Mouse (Mus musculus) cerebellum, postnatal 25 days (tissue): ENCODE results near the gene Lgr5.

ENCODE experiments used
- DNase-seq, 2 experiments: peaks; one replicate each; pipeline ENCODE4 v3.0.0; 2021; ENCODE audit warnings: mixed read lengths in 2 of 2

Lgr5 gene

GRCm38 (mm10) chr10:115569712-115570491 lies 17.7 kb downstream of the Lgr5 start, which contains the start of gene A930009A15Rik:
TSS of gene A930009A15Rik (plus strand) at chr10:115569986.
- no peak for DNase-seq

GRCm38 (mm10) chr10:115563961-115564360 lies 23.6 kb downstream of the Lgr5 start:
- DNase-seq, result peak; percentile 28 to 40

DNA sequence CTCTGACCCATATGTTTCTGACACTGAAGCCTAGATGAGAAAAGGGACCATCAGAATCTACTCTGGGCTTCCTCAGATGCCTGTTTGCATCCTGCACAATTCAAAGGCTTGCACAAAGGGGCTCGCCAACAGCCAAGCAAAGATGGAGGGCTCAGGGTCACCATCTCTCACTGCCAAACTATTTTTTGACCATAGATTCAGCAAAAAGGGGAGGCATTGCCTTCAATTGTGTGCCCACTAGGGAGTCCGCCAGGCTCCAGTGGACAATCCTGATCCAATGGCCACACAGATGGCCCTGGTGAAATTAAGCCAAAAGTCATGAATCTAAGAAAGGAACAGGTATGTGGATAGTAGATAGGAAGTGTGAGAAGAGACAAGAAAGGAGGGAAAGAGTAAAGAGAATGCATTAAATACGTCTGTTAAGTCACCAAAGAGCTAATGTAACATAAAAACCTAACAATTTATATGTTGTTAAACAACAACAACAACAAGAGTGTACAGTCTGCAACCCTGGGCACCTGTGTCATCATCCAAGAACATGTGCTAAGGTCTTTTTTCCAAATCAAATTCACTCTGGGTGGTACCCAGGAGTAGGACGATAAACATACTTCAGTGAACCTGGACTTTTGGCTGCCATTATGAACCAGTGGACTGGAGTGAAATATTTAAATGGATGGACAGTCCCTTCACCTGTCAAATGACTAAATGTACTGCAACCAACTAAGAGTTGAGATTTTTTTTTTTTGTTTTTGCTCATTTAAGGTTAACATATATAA lies 24.5 kb downstream of the Lgr5 start:
- peak; percentile 59 to 62 for DNase-seq

- DNase-seq, result peak; percentile 66 to 77
These were observed 26.3 kb downstream of the Lgr5 start for GRCm38 (mm10) chr10:115561136-115561880.

DNA sequence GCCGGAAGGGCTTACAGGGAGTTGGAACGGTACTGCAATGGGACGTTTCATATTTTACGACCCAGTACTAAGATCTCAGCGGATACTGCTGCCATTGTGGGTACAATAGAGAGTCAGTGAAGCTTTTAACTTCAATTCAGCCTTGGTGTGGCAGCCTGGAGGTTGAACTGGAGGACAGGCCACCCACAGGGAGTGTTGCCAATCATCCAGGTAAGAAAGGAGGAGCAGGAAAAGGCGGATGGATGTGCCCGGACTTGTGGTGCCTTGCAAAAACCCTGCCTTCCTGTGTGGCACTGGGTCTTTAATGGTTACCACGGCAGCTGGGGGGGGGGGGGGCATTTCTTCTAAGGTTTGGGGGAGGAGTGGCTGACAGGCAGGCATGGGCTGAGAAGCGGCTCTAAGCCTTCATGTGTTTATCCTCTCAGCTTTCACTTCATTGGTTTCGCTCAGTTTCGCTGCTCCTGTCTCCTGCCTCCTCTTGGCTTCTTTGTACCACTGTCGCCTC lies 30.8 kb downstream of the Lgr5 start:
- no peak for DNase-seq

DNA sequence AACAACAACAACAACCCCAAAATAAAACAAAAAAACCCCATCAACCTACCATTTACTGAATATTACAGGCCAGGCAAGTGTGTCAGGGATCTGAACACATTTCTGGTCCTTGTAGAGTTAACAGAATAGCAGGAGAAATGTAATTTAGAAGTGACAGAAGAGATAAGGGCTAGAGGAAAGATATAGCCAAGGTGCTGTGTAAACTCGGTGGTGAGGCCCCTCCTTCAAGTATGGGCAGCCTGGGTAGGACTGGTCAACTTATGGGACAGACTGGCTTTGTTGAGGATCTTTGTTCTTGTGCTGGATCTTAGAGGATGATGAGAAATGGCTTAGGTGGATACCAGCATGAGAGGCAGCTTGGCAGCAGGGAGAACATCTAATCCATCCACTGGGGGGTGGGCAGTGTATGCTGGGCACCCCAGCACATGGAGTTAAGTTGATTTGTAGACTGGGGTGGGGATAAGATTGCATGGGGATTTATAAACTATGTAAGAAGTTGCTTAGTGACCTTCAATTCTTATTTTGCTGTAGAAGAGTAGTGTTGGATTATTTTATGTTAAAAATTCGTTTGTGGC lies 32.3 kb downstream of the Lgr5 start:
- DNase-seq, result no peak

- DNase-seq, result no peak
These were observed 34.0 kb downstream of the Lgr5 start for GRCm38 (mm10) chr10:115553352-115554113.

GRCm38 (mm10) chr10:115551069-115551468 lies 36.5 kb downstream of the Lgr5 start:
- DNase-seq, result no peak

DNA sequence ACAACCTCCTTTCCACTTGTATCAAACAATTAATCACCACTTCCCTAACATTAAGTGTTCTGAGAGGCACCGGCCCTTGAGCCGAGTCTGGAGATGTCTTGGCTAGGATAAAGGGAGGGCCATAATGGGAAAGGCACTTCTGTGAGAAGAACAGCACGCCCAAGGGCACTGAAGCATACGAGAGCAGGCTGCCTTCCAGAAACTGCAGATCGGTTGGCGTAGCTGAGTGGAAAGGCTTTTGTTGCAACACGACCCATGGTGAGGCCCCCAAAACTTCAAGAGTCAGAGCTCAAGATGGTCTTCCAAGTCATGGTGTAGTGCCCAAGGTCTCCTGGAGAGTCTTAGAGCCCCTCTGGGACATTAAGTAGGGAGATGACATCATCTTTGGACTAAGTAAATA lies 37.3 kb downstream of the Lgr5 start:
- peak; percentile 53 to 66 for DNase-seq

DNA sequence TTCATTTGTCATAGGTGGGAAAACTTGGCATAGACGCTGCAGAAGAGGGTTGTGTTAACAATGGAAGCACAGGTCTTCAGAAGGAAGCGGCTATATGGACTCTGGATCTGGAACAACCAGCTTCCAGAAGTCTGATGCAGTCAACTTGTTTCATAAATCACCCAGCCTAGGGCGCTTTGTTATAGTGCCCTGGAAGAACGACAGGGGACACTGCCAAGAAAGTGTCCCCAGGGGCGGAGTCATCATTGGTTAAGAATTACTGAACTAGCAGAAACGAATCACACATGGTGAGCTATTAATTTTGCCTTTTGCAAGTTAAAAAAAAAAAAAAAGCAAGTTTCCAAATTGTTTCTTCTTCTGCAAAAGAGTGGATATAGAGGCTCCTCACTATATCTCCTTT lies 44.7 kb downstream of the Lgr5 start:
- DNase-seq, result no peak

GRCm38 (mm10) chr10:115530746-115531145 lies 56.8 kb downstream of the Lgr5 start:
- no peak for DNase-seq

DNA sequence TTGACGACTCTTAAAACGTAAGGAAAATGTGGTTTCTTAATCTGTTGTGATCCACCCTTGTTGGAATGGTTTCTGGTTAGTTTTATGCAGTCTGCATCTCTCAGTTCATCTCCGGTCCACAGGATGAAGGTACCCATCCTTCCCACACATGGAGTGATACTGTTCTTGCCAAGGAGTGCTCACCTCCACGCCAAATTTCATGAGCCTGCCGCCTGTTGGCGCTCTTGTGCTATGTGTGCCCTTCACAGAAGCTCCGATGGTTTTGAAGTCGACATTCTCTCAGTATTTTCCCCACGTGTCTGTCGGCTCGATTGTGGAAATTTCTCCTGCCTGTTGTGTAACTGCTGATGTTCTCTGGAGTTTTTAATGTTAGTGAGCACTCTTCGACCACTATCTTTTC lies 57.8 kb downstream of the Lgr5 start:
- DNase-seq, result peak; percentile 44 to 65

- DNase-seq, result no peak
These were observed 58.7 kb downstream of the Lgr5 start for GRCm38 (mm10) chr10:115528892-115529291.

DNA sequence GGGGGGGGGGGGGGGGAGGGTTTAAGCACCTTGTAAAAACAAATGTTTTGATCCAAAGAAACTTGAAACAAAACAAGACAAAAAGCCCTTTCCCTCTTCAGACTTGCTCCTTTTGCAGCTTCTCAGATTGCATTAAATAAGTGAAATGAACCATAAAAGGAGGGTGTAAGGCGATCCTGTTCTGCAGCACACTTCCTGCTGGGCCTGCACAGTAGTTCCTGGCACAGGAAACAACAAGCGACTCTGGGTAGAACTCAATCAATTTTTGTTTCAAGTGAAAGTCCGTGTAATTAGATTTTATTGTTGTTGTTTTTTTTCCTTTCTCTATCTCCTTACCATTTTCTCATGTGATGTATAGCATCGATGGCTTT lies 66.5 kb downstream of the Lgr5 start:
- no peak for DNase-seq

- DNase-seq, result no peak
These were observed 67.1 kb downstream of the Lgr5 start for GRCm38 (mm10) chr10:115520200-115521080.

- DNase-seq, result no peak
These were observed 68.7 kb downstream of the Lgr5 start for GRCm38 (mm10) chr10:115518845-115519244.

DNA sequence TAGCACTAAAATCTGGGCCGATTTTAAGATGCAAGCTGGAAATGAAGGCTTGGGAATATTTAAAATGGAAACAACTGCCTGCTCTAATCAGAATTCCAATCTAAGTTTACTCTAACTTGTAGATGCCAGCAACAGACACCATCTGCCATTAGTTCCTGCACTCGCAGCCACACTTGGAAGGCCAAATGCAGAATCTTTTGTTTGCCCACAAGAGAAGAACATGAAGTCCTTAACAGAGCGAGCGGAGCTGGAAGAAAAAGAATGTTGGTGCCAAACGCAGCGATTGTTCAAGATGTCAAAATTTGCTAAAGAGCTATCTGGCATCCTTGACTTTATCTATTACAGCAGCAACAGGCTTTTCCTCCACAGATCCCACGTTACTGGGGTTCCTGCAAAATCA lies 72.1 kb downstream of the Lgr5 start:
- no peak for DNase-seq

DNA sequence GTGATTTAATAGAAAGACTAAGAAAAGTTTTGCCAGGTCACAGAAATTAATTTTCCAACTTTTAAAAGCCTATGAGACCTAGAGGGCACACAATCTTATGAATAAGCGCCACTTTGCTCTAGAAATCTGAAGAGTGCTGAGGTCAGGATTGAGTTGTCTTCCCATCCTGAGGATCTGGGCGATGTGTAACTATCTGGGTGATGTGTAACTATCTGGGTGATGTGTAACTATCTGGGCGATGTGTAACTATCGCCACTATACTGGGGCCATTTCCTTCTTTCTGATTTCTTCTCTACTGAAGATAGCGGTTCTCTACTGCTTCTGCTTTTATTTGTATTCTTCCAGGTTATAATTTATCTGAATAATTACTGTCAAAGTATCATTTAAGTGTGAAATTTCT lies 76.6 kb downstream of the Lgr5 start:
- no peak for DNase-seq

DNA sequence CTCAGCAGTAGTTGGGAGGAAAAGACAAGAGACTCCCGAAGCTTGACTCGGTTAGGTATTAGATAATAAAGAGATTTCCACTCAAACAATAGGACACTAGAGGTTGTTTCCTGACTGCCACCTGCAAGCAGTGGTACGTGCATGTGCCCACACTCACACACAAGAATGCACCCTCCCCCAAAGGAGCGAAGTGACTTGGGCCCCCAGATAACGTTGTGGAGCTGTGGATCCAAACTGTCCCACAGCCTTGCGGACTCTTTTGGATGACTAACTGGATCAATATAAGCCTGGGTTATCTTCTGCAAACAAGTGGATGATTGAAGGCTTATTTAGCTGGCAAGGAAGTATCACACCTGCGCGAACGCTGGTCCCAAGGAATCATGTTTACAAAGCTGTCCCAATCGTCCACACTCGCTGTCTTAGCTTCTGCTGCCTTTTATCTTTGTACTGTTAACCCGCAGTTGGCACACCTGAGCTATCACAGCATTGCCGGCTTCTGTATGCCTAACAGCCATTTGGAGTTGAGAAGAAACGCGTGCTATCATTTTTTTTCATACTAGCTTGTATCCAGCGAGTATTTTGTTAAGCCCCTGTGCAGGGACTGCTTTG lies 81.8 kb downstream of the Lgr5 start:
- no peak for DNase-seq

- DNase-seq, result no peak
These were observed 82.4 kb downstream of the Lgr5 start for GRCm38 (mm10) chr10:115505155-115505554.

DNA sequence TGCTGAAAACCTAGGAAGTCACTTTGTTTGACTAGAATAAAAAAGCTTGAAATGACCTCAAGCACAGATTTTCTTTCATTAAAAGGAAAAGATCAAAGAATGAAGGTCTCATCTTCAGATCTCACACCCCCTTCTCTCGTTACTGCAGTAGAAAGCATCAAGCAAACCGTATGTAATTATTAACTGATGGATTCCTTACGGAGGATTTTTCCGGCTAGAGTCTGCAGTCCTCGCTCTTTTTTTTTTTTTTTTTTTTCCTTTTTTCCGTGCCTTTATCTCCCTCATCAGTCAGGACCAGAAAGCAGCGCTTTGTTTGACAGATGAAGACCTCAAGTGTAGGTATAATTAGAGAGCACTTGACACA lies 93.8 kb downstream of the Lgr5 start:
- no peak for DNase-seq
